Mouse (Mus musculus): ENCODE measurements at regions not wholly inside any gene's neighbourhood (a gene's known extent, or its start where the extent isn't known, plus 50 kb on each side); places are given as distances from the start of the nearest gene placed in this dataset.

DNA sequence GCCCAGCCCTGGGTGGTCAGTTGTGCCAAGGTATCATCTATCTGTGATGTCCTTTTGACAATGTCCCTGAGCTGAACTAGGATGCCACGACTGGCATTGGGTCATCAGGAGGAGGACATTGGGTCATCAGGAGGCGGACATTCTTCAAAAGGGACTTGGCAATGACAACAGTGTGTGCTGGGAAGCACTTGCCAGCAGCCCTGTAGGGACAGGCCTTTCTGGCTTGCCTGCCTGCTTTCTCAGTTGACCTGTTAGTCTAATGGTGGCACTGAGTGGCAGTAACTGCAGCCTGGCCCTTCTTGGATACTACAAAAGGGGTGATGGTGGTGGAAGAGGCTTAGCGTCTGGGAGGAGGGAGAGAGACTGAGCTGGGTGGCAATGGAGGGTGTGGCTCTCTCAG, 137.2 kb upstream of the Prox1 start:
- H3K27ac ChIP-seq (replicated peaks; ENCODE audit: low read depth, low read length): no peak overlapping the region
- H3K4me2 ChIP-seq (ENCODE audit: low read depth, low read length): no peak overlapping the region
- H3K9me3 ChIP-seq (ENCODE audit: control insufficient read depth, low read length): no peaks in the 10 kb centered on the region
- DNase-seq (ENCODE audit: low spot score) (no peak), ATAC-seq (ENCODE audit: low read depth) (no peak)
- no peaks in the 10 kb centered on the region for H3K4me1 ChIP-seq (ENCODE audit: control insufficient read depth, insufficient read depth, low read length)
- no peak overlapping the region for H3K4me3 ChIP-seq (ENCODE audit: low read depth, low read length)
- WGBS: 79% methylated on average over 3 of the region's 3 CpGs
- no peak overlapping the region for H3K9ac ChIP-seq (ENCODE audit: low read depth, low read length)
- H3K36me3 ChIP-seq (ENCODE audit: control insufficient read depth, insufficient read depth, low read length): no peaks in the 10 kb centered on the region
- H3K27me3 ChIP-seq (replicated peaks; ENCODE audit: control insufficient read depth, insufficient read depth, low read length): no peaks in the 10 kb centered on the region

DNA sequence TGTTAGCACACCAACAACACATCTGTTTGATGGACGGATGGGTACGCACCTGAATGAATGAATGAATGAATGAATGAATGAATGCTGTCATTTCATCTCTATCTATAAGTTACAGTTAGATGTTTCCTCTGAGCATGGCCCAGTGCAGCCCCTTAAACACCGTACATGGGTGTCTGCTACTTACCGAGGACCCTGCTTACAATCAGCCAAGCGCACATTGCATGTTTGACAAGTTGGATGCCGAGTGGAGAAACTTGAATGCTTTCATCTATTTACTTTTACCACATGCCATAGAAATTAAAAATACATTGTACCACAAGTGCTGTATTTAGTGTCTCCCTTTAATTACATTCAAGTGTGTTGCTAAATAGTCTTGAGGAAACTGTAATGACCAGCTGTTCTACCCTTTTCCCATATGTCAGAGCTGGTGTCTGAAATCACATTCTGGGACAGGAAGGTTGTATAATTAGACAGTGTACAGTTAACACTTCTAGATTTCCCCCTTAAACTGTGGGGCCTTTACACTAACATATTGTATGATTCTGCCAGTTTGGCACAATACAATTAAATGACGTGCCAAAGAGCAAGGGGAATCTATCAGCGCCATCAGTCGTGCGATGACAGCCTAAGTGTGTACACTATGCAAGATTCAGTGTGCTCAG, 127.3 kb upstream of the Prox1 start:
- Histone ChIP-seq H3K36me3 (ENCODE audit: control insufficient read depth, insufficient read depth, low read length) (no peaks in the 10 kb centered on the region), H3K27ac (replicated peaks; ENCODE audit: low read depth, low read length) (no peak overlapping the region), H3K9ac (ENCODE audit: low read depth, low read length) (no peak overlapping the region), H3K4me3 (ENCODE audit: low read depth, low read length) (no peak overlapping the region), H3K4me2 (ENCODE audit: low read depth, low read length) (no peak overlapping the region), H3K27me3 (replicated peaks; ENCODE audit: control insufficient read depth, insufficient read depth, low read length) (no peaks in the 10 kb centered on the region), H3K4me1 (ENCODE audit: control insufficient read depth, insufficient read depth, low read length) (no peaks in the 10 kb centered on the region), H3K9me3 (ENCODE audit: control insufficient read depth, low read length) (no peaks in the 10 kb centered on the region)
- DNase-seq (ENCODE audit: low spot score): no peak
- WGBS: 85% methylated on average over 10 of the region's 10 CpGs
- no peak for ATAC-seq (ENCODE audit: low read depth)

DNA sequence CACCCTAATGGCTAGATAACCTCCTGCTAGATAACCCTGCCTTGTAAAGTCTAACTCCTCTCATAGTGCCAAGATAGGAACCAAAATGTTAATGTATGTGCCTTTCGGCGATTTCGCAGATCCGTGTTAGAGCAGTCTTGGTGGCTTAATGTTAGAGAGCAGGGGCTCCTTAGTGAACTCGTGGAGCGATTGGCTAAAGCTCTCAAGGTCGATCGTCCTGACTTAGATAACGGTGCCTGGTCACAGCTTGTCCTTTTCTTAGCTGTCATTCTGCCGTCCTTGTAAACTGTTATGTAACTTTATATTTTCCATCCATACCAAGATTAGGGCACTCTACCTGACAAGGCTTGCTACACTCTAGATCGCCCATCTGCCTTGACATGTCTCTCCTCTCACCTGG, 119.5 kb upstream of the Prox1 start:
- 89% methylated on average over 11 of the region's 11 CpGs for WGBS

DNA sequence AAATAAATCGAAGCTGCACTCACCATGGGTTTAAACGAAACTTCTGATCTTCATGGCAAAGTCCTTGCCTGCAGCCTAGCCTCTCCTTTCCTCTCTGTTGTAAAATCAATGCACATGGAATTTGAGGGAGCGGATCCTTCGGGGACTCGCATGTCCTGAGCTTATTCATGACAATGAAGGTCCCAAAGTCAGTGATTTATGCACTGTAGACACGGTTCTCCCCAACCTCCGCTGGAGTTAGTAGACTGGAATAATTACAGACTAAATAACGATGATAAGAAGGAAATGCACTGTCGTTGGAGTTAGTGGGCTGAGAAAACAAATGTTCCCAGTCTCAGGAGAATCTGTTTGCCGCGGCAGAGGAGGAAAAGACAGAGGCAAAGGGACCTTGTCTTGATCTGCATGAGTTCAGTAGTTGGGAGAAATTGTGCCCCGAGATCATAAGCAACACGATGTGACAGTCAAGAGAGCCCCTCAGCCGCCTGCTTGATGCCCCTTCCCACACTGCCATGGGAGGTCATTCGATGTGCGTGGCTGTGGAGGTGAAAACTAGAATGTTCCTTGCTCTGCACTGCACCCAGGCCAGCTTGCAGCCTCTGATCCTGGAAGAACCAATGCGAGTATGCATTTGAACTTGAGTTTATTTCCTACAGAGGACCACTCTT, 116.1 kb upstream of the Prox1 start:
- H3K4me2 ChIP-seq (ENCODE audit: low read depth, low read length): no peak overlapping the region
- no peak overlapping the region for H3K4me3 ChIP-seq (ENCODE audit: low read depth, low read length)
- H3K9me3 ChIP-seq (ENCODE audit: control insufficient read depth, low read length): no peaks in the 10 kb centered on the region
- H3K27me3 ChIP-seq (replicated peaks; ENCODE audit: control insufficient read depth, insufficient read depth, low read length): no peaks in the 10 kb centered on the region
- no peaks in the 10 kb centered on the region for H3K36me3 ChIP-seq (ENCODE audit: control insufficient read depth, insufficient read depth, low read length)
- H3K4me1 ChIP-seq (ENCODE audit: control insufficient read depth, insufficient read depth, low read length): no peaks in the 10 kb centered on the region
- no peak overlapping the region for H3K9ac ChIP-seq (ENCODE audit: low read depth, low read length)
- no peak overlapping the region for H3K27ac ChIP-seq (replicated peaks; ENCODE audit: low read depth, low read length)
- DNase-seq (ENCODE audit: low spot score): no peak
- ATAC-seq (ENCODE audit: low read depth): no peak
- 74% methylated on average over 17 of the region's 17 CpGs for WGBS

More for the DNA sequence above, 119.5 kb upstream of the Prox1 start:
- Histone ChIP-seq H3K4me1 (ENCODE audit: control insufficient read depth, insufficient read depth, low read length) (no peaks in the 10 kb centered on the region), H3K4me3 (ENCODE audit: low read depth, low read length) (no peak overlapping the region), H3K9ac (ENCODE audit: low read depth, low read length) (no peak overlapping the region), H3K9me3 (ENCODE audit: control insufficient read depth, low read length) (no peaks in the 10 kb centered on the region), H3K4me2 (ENCODE audit: low read depth, low read length) (no peak overlapping the region), H3K27me3 (replicated peaks; ENCODE audit: control insufficient read depth, insufficient read depth, low read length) (no peaks in the 10 kb centered on the region), H3K36me3 (ENCODE audit: control insufficient read depth, insufficient read depth, low read length) (no peaks in the 10 kb centered on the region), H3K27ac (replicated peaks; ENCODE audit: low read depth, low read length) (no peak overlapping the region)
- no peak for ATAC-seq (ENCODE audit: low read depth)
- no peak for DNase-seq (ENCODE audit: low spot score)

DNA sequence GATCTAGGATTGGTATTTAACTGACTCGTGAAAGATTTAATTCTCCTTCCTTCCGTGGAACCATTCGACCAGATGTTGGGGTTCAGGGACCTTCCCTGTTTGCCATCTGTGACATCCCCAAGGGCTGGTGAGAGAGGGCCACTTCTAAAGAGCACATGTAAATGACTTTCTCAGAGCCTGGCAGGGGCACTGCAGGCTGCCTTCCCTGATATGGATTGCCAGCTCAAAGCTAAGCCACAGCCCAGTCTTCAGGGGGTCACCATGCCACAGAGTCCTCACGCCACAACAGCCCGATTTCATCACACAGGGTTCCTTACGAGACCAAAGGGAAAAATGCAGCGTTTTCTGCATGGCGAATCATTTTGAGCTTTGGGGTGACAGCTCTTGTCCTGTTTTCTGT, 115.1 kb upstream of the Prox1 start:
- DNase-seq (ENCODE audit: low spot score): no peak
- no peaks in the 10 kb centered on the region for H3K36me3 ChIP-seq (ENCODE audit: control insufficient read depth, insufficient read depth, low read length)
- H3K4me2 ChIP-seq (ENCODE audit: low read depth, low read length): no peak overlapping the region
- no peak overlapping the region for H3K27ac ChIP-seq (replicated peaks; ENCODE audit: low read depth, low read length)
- no peaks in the 10 kb centered on the region for H3K9me3 ChIP-seq (ENCODE audit: control insufficient read depth, low read length)
- 72% methylated on average over 8 of the region's 8 CpGs for WGBS
- no peak for ATAC-seq (ENCODE audit: low read depth)
- no peak overlapping the region for H3K9ac ChIP-seq (ENCODE audit: low read depth, low read length)
- no peaks in the 10 kb centered on the region for H3K4me1 ChIP-seq (ENCODE audit: control insufficient read depth, insufficient read depth, low read length)
- H3K27me3 ChIP-seq (replicated peaks; ENCODE audit: control insufficient read depth, insufficient read depth, low read length): no peaks in the 10 kb centered on the region
- no peak overlapping the region for H3K4me3 ChIP-seq (ENCODE audit: low read depth, low read length)

DNA sequence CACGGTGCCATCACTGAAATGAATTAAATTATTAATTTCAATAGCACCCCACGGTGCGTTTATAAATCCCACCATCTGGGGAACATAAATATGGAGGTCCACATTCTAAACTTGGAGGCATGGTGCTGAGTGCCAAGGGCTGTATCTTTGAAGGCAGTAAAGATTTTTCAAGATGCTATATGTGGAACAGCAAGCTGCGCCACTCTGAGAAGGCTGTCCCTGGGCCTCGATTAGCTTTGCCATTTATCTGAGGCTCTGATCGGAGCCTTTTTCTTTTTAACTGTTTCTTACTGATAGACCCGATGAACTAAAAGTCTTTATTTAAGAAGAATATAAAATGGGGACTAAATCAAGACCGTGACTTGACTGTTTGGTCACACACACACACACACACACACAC, 114.5 kb upstream of the Prox1 start:
- Histone ChIP-seq H3K9me3 (ENCODE audit: control insufficient read depth, low read length) (no peaks in the 10 kb centered on the region), H3K9ac (ENCODE audit: low read depth, low read length) (no peak overlapping the region), H3K4me2 (ENCODE audit: low read depth, low read length) (no peak overlapping the region), H3K27me3 (replicated peaks; ENCODE audit: control insufficient read depth, insufficient read depth, low read length) (no peaks in the 10 kb centered on the region), H3K27ac (replicated peaks; ENCODE audit: low read depth, low read length) (no peak overlapping the region), H3K4me1 (ENCODE audit: control insufficient read depth, insufficient read depth, low read length) (no peaks in the 10 kb centered on the region), H3K36me3 (ENCODE audit: control insufficient read depth, insufficient read depth, low read length) (no peaks in the 10 kb centered on the region), H3K4me3 (ENCODE audit: low read depth, low read length) (no peak overlapping the region)
- DNase-seq (ENCODE audit: low spot score) (no peak), ATAC-seq (ENCODE audit: low read depth) (no peak)
- 86% methylated on average over 8 of the region's 8 CpGs for WGBS

DNA sequence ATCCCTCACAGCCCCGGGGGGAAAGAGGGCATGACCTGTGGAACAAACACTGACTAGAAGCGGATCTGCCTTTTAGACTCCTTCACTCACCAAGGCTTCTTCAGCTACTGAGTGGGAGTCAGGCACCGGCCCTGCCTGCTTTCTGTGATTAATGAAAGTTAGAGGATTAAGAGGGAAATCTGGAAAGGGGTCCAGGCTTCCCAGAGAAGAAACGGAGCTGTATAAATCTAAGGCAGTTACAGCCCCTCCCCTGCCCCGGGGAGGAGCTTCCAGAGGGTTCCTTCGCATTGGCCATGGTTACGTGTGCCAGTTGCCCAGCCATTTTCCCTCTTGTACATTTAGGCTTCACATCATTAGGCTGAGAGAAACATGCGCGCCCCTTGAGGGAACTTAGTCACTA, 113.6 kb upstream of the Prox1 start:
- ATAC-seq (ENCODE audit: low read depth) (no peak), DNase-seq (ENCODE audit: low spot score) (no peak)
- 69% methylated on average over 9 of the region's 9 CpGs for WGBS
- Histone ChIP-seq H3K9ac (ENCODE audit: low read depth, low read length) (no peak overlapping the region), H3K27ac (replicated peaks; ENCODE audit: low read depth, low read length) (no peak overlapping the region), H3K36me3 (ENCODE audit: control insufficient read depth, insufficient read depth, low read length) (no peaks in the 10 kb centered on the region), H3K4me3 (ENCODE audit: low read depth, low read length) (no peak overlapping the region), H3K27me3 (replicated peaks; ENCODE audit: control insufficient read depth, insufficient read depth, low read length) (no peaks in the 10 kb centered on the region), H3K4me1 (ENCODE audit: control insufficient read depth, insufficient read depth, low read length) (no peaks in the 10 kb centered on the region), H3K9me3 (ENCODE audit: control insufficient read depth, low read length) (no peaks in the 10 kb centered on the region), H3K4me2 (ENCODE audit: low read depth, low read length) (no peak overlapping the region)

DNA sequence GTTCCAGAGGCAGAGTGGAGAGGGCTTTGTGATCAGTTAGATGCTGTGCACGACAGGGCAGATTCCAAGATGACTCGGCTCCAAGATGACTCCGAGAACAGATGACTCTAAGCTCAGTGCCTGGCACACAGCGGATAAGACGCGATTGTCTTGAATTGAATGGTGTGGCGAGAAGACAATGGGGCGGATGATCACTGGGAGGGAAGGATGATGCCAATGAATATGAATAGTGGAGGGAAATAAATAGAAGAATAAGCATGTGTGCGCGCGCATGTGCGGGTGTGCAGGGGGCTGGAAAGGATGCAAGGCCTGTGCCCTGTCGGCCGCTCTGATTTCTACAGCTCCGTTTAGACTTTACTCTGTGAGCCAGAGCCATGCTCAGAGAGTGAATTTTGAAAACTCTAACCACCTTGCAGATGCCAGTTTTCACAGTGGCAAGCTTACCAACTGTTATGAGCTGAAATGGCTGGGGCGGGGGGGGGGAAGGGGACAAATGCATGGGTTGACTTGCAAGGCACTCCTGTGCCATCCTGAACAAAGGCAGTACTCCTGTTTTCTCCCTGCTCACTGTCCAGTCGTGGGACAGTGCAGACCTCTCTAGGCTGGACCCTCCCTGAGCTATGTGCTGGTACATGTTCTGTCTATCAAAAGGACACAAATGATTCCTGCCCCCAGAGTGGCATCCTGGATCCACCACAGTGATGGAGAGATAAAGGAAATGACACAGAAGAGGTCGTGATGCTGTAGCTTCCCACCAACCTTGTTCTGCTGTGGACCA, 109.8 kb upstream of the Prox1 start:
- ATAC-seq (ENCODE audit: low read depth): no peak
- H3K9me3 ChIP-seq (ENCODE audit: control insufficient read depth, low read length): no peaks in the 10 kb centered on the region

More for the DNA sequence above, 109.8 kb upstream of the Prox1 start:
- WGBS: 91% methylated on average over 18 of the region's 18 CpGs
- no peaks in the 10 kb centered on the region for H3K36me3 ChIP-seq (ENCODE audit: control insufficient read depth, insufficient read depth, low read length)
- DNase-seq (ENCODE audit: low spot score): no peak
- no peak overlapping the region for H3K9ac ChIP-seq (ENCODE audit: low read depth, low read length)
- no peak overlapping the region for H3K4me3 ChIP-seq (ENCODE audit: low read depth, low read length)
- H3K4me1 ChIP-seq (ENCODE audit: control insufficient read depth, insufficient read depth, low read length): no peaks in the 10 kb centered on the region
- H3K27ac ChIP-seq (replicated peaks; ENCODE audit: low read depth, low read length): no peak overlapping the region
- H3K4me2 ChIP-seq (ENCODE audit: low read depth, low read length): no peak overlapping the region
- no peaks in the 10 kb centered on the region for H3K27me3 ChIP-seq (replicated peaks; ENCODE audit: control insufficient read depth, insufficient read depth, low read length)
